11 mouse cellular contexts compared by ENCODE assay signal in the genomic region with DNA sequence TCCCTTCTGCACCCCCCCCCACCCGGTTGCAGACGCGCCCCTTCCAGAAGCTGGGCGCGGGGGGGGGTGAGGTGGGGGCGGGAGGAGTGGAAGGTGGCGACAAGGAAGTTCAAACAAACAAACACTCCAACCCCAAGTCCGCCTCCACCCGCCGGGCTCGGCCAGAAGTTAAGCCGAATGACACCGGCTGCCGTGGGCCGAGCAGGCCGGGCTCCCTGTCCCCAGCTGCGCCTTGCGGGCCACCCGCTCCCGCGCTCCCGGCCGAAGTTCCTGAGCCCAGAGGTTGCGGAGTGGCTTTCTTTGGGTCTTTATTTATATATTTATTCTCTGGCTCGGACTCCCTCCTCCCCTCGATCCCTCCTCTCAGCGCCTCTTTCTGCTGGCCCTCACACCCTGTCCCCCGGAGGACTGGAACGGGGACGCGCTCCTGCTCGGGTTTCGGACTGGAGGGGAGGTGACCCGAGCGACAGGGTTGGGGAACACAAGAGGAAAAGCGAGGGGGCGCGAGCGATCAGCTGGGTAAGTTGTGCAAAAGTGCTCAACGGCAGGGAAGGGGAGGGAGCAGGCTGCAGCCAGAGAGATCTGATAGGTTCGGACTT. TPM values are rescaled to one million over a fixed set of nuclear protein-coding genes. Genes with fewer than 3 reads are reported as not detected.
DNase-seq lines count a peak whose midpoint lies in the region; ATAC-seq and TF ChIP-seq lines count a peak whose summit lies in the region.
"Had no signal": no experiment of that assay in that cellular context is flagged by ENCODE, and none has a peak within 500 bp of the region (broad histone marks: within the 10 kb centered on the region; RNA-seq: fewer than 3 reads in every experiment).

A gene (minus strand): TSS at position 493 of the 599 bp plus-strand sequence.

- H3K4me1 ChIP-seq in heart, embryonic 10.5 days, result peaks cover 13% of the 10 kb centered on the region
- H3K4me1 ChIP-seq in E14TG2a.4 (replicated peaks; ENCODE audit: low read depth, low read length), result peaks cover 92% of the 10 kb centered on the region
- peaks cover 25% of the 10 kb centered on the region for H3K4me1 ChIP-seq in embryonic facial prominence, embryonic 13.5 days
- H3K4me1 ChIP-seq in limb, embryonic 15.5 days, result peaks cover 21% of the 10 kb centered on the region

- no peaks in the 10 kb centered on the region for H3K9me3 ChIP-seq in heart, embryonic 10.5 days
- H3K9me3 ChIP-seq in E14TG2a.4 (ENCODE audit: low read length), result peaks cover 10% of the 10 kb centered on the region; the same call in 1 of the 2 replicates
- no peaks in the 10 kb centered on the region for H3K9me3 ChIP-seq in embryonic facial prominence, embryonic 13.5 days
- no peaks in the 10 kb centered on the region for H3K9me3 ChIP-seq in limb, embryonic 15.5 days

- peak within 1 kb of the TSS; percentile 74 for H3K9ac ChIP-seq in embryonic facial prominence, embryonic 13.5 days
- H3K9ac ChIP-seq in limb, embryonic 15.5 days, result no peak within 1 kb of the TSS

- no peaks in the 10 kb centered on the region for H3K36me3 ChIP-seq in heart, embryonic 10.5 days
- H3K36me3 ChIP-seq in E14TG2a.4 (ENCODE audit: insufficient read depth, low read length), result no peaks in the 10 kb centered on the region
- H3K36me3 ChIP-seq in embryonic facial prominence, embryonic 13.5 days, result no peaks in the 10 kb centered on the region
- H3K36me3 ChIP-seq in limb, embryonic 15.5 days, result no peaks in the 10 kb centered on the region

- no peak for DNase-seq in heart, embryonic 10.5 days (ENCODE audit: low spot score)
- DNase-seq in heart, postnatal 36 days, result no peak
- no peak for DNase-seq in retina, postnatal 1 day
- no peak for DNase-seq in layer of hippocampus, adult 18-20 months (ENCODE audit: low spot score in 2 of 2)
- no peak for DNase-seq in frontal cortex, postnatal 14 days (ENCODE audit: low spot score in 2 of 2)
- DNase-seq: lung, adult 18-20 months; right cerebral cortex, postnatal 4 days had no signal

- peaks cover 100% of the 10 kb centered on the region for H3K27me3 ChIP-seq in heart, embryonic 10.5 days (ENCODE audit: insufficient read depth, poor library complexity, severe bottlenecking)
- peaks cover 98% of the 10 kb centered on the region for H3K27me3 ChIP-seq in E14TG2a.4 (ENCODE audit: insufficient read depth, low read length)
- H3K27me3 ChIP-seq in embryonic facial prominence, embryonic 13.5 days, result peaks cover 100% of the 10 kb centered on the region
- peaks cover 99% of the 10 kb centered on the region for H3K27me3 ChIP-seq in limb, embryonic 15.5 days

- under 1% methylated on average over 34 of the region's 41 CpGs for WGBS in heart, embryonic 10.5 days
- WGBS in embryonic facial prominence, embryonic 13.5 days, result 1% methylated on average over 38 of the region's 41 CpGs
- WGBS in limb, embryonic 15.5 days, result under 1% methylated on average over 40 of the region's 41 CpGs

- peak within 1 kb of the TSS; percentile 55 for H3K4me2 ChIP-seq in embryonic facial prominence, embryonic 13.5 days
- H3K4me2 ChIP-seq in limb, embryonic 15.5 days, result peak within 1 kb of the TSS; percentile 36

- H3K4me3 ChIP-seq in heart, embryonic 10.5 days, result peak within 1 kb of the TSS; percentile 46
- H3K4me3 ChIP-seq in E14TG2a.4 (replicated peaks; ENCODE audit: low read length), result peak within 1 kb of the TSS; percentile 72
- H3K4me3 ChIP-seq in embryonic facial prominence, embryonic 13.5 days, result peak within 1 kb of the TSS; percentile 50
- peak within 1 kb of the TSS; percentile 31 for H3K4me3 ChIP-seq in limb, embryonic 15.5 days

- no peak for TF ChIP-seq CTCF in E14TG2a.4 (conservative IDR thresholded peaks at IDR 0.05; ENCODE audit: low read length)

- no peak within 1 kb of the TSS for H3K27ac ChIP-seq in heart, embryonic 10.5 days
- peak within 1 kb of the TSS; percentile 88 for H3K27ac ChIP-seq in embryonic facial prominence, embryonic 13.5 days
- H3K27ac ChIP-seq in limb, embryonic 15.5 days, result 0 out of 2 replicates have a peak within 1 kb of the TSS, but pooled peaks have one; percentile 13

- intact Hi-C loops in heart, postnatal 36 days (cut with DNase I), result no loop called here

- ATAC-seq in embryonic facial prominence, embryonic 13.5 days (ENCODE audit: insufficient number of reproducible peaks, insufficient read depth, low FRiP score, low TSS enrichment, low read depth), result no peak
- no peak for ATAC-seq in limb, embryonic 15.5 days (ENCODE audit: insufficient number of reproducible peaks, low FRiP score, low TSS enrichment, low read depth)

RNA-seq across cellular contexts. Expression of the gene that starts here (rescaled TPM):
- 0.03 TPM in 1 of 2 replicates, not detected in the other for polyA plus RNA-seq in heart, embryonic 10.5 days (2016; fragmentation: Nextera tagmentation; extraction: Ambion mirVana)
- not detected for total RNA-seq in heart, postnatal 36 days (2021)
- polyA plus RNA-seq in embryonic facial prominence, embryonic 13.5 days (2015; fragmentation: Nextera tagmentation; extraction: Ambion mirVana), result 2.5 and 3.5 TPM in 2 replicates
- polyA plus RNA-seq in limb, embryonic 15.5 days (2015; fragmentation: Nextera tagmentation; extraction: Ambion mirVana), result 0.38 and 0.91 TPM in 2 replicates
- total RNA-seq in layer of hippocampus, adult 18-20 months (2021), result not detected
- total RNA-seq: CH12.LX had no signal
